Mouse (Mus musculus) embryo, embryonic 10 days (tissue): ENCODE data around the gene Rab14.
A peak's percentile ranks its signal among the peaks of the same experiment; 100 is the strongest.

Source experiments
- DNase-seq: peaks from one replicate; pipeline ENCODE4 v3.0.0-alpha.2; 2015; ENCODE audit warnings: low spot score

The Rab14 gene

GRCm38 (mm10) chr2:35199971-35200897 is 686 bp downstream of the Rab14 start:
- peak; percentile 45 for DNase-seq

GRCm38 (mm10) chr2:35199541-35199940 is 1.4 kb downstream of the Rab14 start:
- peak; percentile 14 for DNase-seq

- no peak for DNase-seq
Observed at GRCm38 (mm10) chr2:35195626-35196544, 5.0 kb downstream of the Rab14 start.

GRCm38 (mm10) chr2:35193976-35194375 is 6.9 kb downstream of the Rab14 start:
- no peak for DNase-seq

GRCm38 (mm10) chr2:35188929-35189328 is 12.0 kb downstream of the Rab14 start:
- no peak for DNase-seq

GRCm38 (mm10) chr2:35183115-35183673 is 17.7 kb downstream of the Rab14 start:
- no peak for DNase-seq

- DNase-seq: no peak
Observed at GRCm38 (mm10) chr2:35178153-35178552, 22.8 kb downstream of the Rab14 start.

GRCm38 (mm10) chr2:35175281-35176065 is 25.4 kb downstream of the Rab14 start:
- DNase-seq: no peak

- DNase-seq: peak; percentile 17
Observed at GRCm38 (mm10) chr2:35174100-35174499, 26.8 kb downstream of the Rab14 start.

GRCm38 (mm10) chr2:35173666-35174065 is 27.3 kb downstream of the Rab14 start:
- DNase-seq: no peak

GRCm38 (mm10) chr2:35172246-35172645 is 28.7 kb downstream of the Rab14 start:
- DNase-seq: no peak

- DNase-seq: no peak
Observed at GRCm38 (mm10) chr2:35171341-35171861, 29.5 kb downstream of the Rab14 start.

- no peak for DNase-seq
Observed at GRCm38 (mm10) chr2:35169452-35169851, 31.5 kb downstream of the Rab14 start.

- no peak for DNase-seq
Observed at GRCm38 (mm10) chr2:35166816-35167215, 34.1 kb downstream of the Rab14 start.

- DNase-seq: no peak
Observed at GRCm38 (mm10) chr2:35165416-35165815, 35.5 kb downstream of the Rab14 start.

- no peak for DNase-seq
Observed at GRCm38 (mm10) chr2:35163396-35163795, 37.5 kb downstream of the Rab14 start.

- DNase-seq: no peak
Observed at GRCm38 (mm10) chr2:35161846-35162488, 39.0 kb downstream of the Rab14 start.

- DNase-seq: peak; percentile 16
Observed at GRCm38 (mm10) chr2:35160206-35160605, 40.7 kb downstream of the Rab14 start.

GRCm38 (mm10) chr2:35158358-35158757 is 42.6 kb downstream of the Rab14 start:
- DNase-seq: no peak

GRCm38 (mm10) chr2:35157836-35158235 is 43.1 kb downstream of the Rab14 start:
- no peak for DNase-seq

- DNase-seq: no peak
Observed at GRCm38 (mm10) chr2:35156985-35157384, 43.9 kb downstream of the Rab14 start.
